Mouse (Mus musculus) urinary bladder, postnatal 10 days (tissue): ENCODE measurements around the gene Ubqln3.

ENCODE experiments used
- DNase-seq: peaks from one replicate; pipeline ENCODE4 v3.0.0; 2022; ENCODE audit warnings: low spot score

The Ubqln3 gene

GRCm38 (mm10) chr7:104143179-104143578 is at the start of gene Ubqln3:
TSS of gene Ubqln3 (minus strand) at chr7:104143279.
- DNase-seq, result no peak

GRCm38 (mm10) chr7:104191275-104191674 is 48.2 kb upstream of the Ubqln3 start:
- DNase-seq, result no peak

- DNase-seq, result no peak
These were observed 40.2 kb upstream of the Ubqln3 start, which contains the start of gene Olfr648 for GRCm38 (mm10) chr7:104183292-104183691. TSS of gene Olfr648 (minus strand) at chr7:104183392.

- no peak for DNase-seq
These were observed 36.0 kb upstream of the Ubqln3 start for GRCm38 (mm10) chr7:104179074-104179473.

- no peak for DNase-seq
These were observed 35.5 kb upstream of the Ubqln3 start for GRCm38 (mm10) chr7:104178422-104179054.

GRCm38 (mm10) chr7:104175085-104175484 is 32.0 kb upstream of the Ubqln3 start:
- DNase-seq, result no peak

GRCm38 (mm10) chr7:104169634-104170204 is 26.6 kb upstream of the Ubqln3 start:
- DNase-seq, result no peak

GRCm38 (mm10) chr7:104167105-104167504 is 24.0 kb upstream of the Ubqln3 start:
- DNase-seq, result no peak

GRCm38 (mm10) chr7:104150456-104150855 is 7.4 kb upstream of the Ubqln3 start, which contains the start of gene Ubqlnl:
TSS of gene Ubqlnl (minus strand) at chr7:104150556.
- DNase-seq, result no peak

GRCm38 (mm10) chr7:104137305-104137704 is 5.8 kb downstream of the Ubqln3 start, which contains the start of gene Olfr643:
TSS of gene Olfr643 (minus strand) at chr7:104137405.
- DNase-seq, result no peak

- no peak for DNase-seq
These were observed 13.4 kb downstream of the Ubqln3 start, which contains the start of gene Ubqln5 for GRCm38 (mm10) chr7:104129726-104130125. TSS of gene Ubqln5 (minus strand) at chr7:104129826.

GRCm38 (mm10) chr7:104104757-104104972 is 38.4 kb downstream of the Ubqln3 start, which contains the start of gene Olfr646:
TSS of gene Olfr646 (plus strand) at chr7:104104873.
- DNase-seq, result no peak

GRCm38 (mm10) chr7:104103913-104104756 is 38.9 kb downstream of the Ubqln3 start:
- no peak for DNase-seq
